Mouse (Mus musculus) liver, embryonic 13.5 days (tissue): Measurements from ENCODE around the gene Slco1a5. TPM values are rescaled to one million over a fixed set of nuclear protein-coding genes. Genes with fewer than 3 reads are reported as not detected.

Source experiments
- ATAC-seq: fragments of 200-750 bp; cut with Nextera tagmentation; 2 replicates; pipeline ENCODE4 v1.8.0; 2017; ENCODE audit warnings: low read depth, mild to moderate bottlenecking, moderate number of reproducible peaks, moderate library complexity
- DNase-seq: peaks from one replicate; pipeline ENCODE4 v3.0.0; 2022
- H3K27ac ChIP-seq: fragments of 300-500 bp; sonication (generic); 2 replicates; pipeline ENCODE4 v1.5.1; 2015; ENCODE audit warnings: moderate library complexity, mild to moderate bottlenecking, inconsistent platforms
- H3K27me3 ChIP-seq: fragments of 300-500 bp; sonication (generic); 2 replicates; pipeline ENCODE4 v1.6.1; 2015; ENCODE audit warnings: mild to moderate bottlenecking, inconsistent platforms
- H3K36me3 ChIP-seq: fragments of 300-500 bp; sonication (generic); 2 replicates; pipeline ENCODE4 v1.6.1; 2015; ENCODE audit warnings: mild to moderate bottlenecking, inconsistent platforms
- H3K4me1 ChIP-seq: fragments of 300-500 bp; sonication (generic); replicated peaks from 2 replicates; pipeline ENCODE4 v1.6.1; 2015; ENCODE audit warnings: inconsistent platforms
- H3K4me2 ChIP-seq: fragments of 300-500 bp; sonication (generic); 2 replicates; pipeline ENCODE4 v1.6.1; 2015; ENCODE audit warnings: inconsistent platforms, mild to moderate bottlenecking, moderate library complexity
- H3K4me3 ChIP-seq: fragments of 300-500 bp; sonication (generic); replicated peaks from 2 replicates; pipeline ENCODE4 v1.5.1; 2015; ENCODE audit warnings: mild to moderate bottlenecking, inconsistent platforms
- H3K9ac ChIP-seq: fragments of 300-500 bp; sonication (generic); 2 replicates; pipeline ENCODE4 v1.6.1; 2015; ENCODE audit warnings: mild to moderate bottlenecking, inconsistent platforms
- H3K9me3 ChIP-seq: fragments of 300-500 bp; sonication (generic); replicated peaks from 2 replicates; pipeline ENCODE4 v1.6.1; 2016; ENCODE audit warnings: inconsistent platforms
- WGBS: fragments of 180-500 bp; shearing (Covaris S2); methylation state at CpG from one replicate; pipeline ENCODE4 v1.1.7; 2015; ENCODE audit not compliant: insufficient replicate concordance; 5-methylcytosine and 5-hydroxymethylcytosine counted together
- polyA plus RNA-seq: library from polyadenylated mRNA; unstranded; fragments of >200 nt; fragmentation: Nextera tagmentation; extraction: Ambion mirVana; gene quantifications from 2 replicates; pipeline ENCODE4 v1.2.1, GENCODE M21; 2015

Gene Slco1a5
- polyA plus RNA-seq, 1 experiment from 2014 or later, result not detected

DNA sequence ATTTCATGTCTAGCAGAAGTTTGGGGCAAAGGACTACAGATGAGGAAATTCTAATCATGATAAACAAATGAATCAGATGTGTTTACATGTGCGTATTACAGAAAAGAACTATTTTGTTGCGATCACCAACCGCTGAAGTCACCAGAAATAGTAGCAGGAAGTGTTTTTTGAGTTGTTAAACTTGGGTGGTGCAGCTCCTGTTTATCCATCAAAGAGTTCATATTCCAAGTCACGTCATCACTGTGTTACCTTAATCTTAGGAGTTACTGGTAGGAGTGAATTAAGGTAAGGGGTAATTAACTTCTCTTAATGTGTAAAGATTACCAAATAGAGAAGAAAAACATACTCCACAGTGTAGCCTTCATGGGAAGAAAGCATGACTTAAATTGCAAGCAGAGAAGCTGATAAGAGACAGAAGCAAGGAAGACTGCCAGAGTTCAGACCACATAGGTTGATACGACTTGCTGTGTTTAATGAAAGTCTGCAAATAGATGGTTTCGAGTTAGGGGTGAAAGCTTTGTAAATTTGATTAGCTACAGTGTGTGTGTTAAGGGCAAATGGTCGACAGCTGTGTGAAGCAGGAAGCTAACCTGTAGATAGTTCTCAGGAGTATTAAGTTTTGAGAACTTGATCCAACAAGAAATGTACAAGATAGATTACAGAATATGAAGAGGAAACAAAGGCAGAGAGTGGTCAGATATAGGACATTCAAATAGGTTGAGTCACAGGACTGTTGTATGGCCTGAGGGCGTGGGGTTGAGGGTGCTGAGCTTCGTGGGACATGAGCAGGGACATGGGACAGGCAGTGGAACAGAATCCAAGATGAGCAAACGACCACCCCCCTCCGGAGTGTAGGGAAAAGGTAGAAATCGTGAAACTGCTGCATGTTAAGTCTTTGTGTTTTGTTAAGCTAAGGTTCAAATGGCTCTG is 23.7 kb upstream of the Slco1a5 start:
- peak overlapping the region; percentile 68 for H3K4me2 ChIP-seq
- peak overlapping the region; percentile 84 for H3K27ac ChIP-seq
- peak overlapping the region; percentile 70 for H3K9ac ChIP-seq
- H3K4me3 ChIP-seq, result peak overlapping the region; percentile 72
- 38% methylated on average over 12 of the region's 12 CpGs for WGBS
- DNase-seq (no peak), ATAC-seq (no peak)
- H3K27me3 ChIP-seq, result no peaks in the 10 kb centered on the region
- peaks cover 9% of the 10 kb centered on the region for H3K36me3 ChIP-seq
- peaks cover 20% of the 10 kb centered on the region for H3K4me1 ChIP-seq
- H3K9me3 ChIP-seq, result no peaks in the 10 kb centered on the region

DNA sequence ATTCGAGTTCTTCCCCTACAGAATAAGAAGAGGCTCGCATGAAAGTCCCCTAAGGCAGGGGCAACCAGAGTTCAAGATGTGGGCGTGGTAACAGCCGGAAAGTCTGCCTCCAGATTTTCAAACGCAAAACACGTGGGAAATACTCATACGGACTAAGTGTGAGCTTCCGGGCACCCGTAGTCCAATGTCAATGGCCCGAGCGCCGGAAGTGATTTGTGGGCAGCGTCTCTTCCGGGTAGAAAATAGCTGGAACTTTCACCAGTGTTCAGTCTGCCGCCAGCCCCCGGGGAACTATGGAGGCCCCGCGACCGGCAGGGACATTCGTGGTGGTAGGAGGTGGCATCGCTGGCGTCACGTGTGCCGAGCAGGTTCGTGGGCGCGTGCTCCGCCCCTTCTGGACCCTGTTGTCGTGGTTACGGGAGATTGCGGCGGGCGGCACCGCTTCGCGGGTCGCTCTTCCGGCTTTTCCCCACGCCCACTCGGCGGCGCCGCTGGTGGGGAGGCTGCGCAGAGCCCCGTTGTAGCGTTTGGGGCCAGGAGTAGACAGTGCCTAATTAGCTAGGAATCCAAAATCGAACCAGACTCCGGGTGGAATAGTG is 22.8 kb upstream of the Slco1a5 start, which contains the start of gene Pyroxd1:
Gene Pyroxd1, plus strand, starts transcription at position 215 of the 599 bp plus-strand sequence.
- WGBS, result under 1% methylated on average over 48 of the region's 48 CpGs
- no peaks in the 10 kb centered on the region for H3K9me3 ChIP-seq
- 0 out of 2 replicates have a peak, but pooled peaks cover 3% of the 10 kb centered on the region for H3K36me3 ChIP-seq
- H3K27ac ChIP-seq, result peak within 1 kb of the TSS; percentile 84
- H3K27me3 ChIP-seq, result no peaks in the 10 kb centered on the region
- peak within 1 kb of the TSS; percentile 68 for H3K4me2 ChIP-seq
- H3K9ac ChIP-seq, result peak within 1 kb of the TSS; percentile 70
- H3K4me3 ChIP-seq, result peak within 1 kb of the TSS; percentile 72
- ATAC-seq (peak; percentile 98), DNase-seq (peak; percentile 77)
- peaks cover 20% of the 10 kb centered on the region for H3K4me1 ChIP-seq

DNA sequence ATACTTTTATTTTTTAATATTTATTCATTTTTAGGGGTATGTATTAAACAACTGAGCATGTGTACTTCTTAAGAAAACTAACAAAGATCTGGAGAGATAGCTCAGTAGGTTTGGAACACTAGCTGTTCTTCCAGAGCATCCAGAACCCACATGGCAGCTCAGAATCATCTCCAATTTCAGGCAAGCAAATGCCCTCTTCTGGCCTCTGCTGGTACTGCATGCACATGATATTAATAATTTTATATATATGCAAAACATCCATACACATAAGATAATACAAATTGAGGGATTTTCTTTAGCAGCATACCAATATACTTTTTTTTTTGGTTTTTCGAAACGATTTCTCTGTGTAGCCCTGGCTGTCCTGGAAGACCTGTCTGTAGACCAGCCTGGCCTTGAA is 20.8 kb upstream of the Slco1a5 start:
- Histone ChIP-seq H3K4me3 (no peak overlapping the region), H3K4me2 (no peak overlapping the region), H3K9me3 (no peaks in the 10 kb centered on the region), H3K27me3 (no peaks in the 10 kb centered on the region), H3K27ac (no peak overlapping the region), H3K4me1 (peaks cover 20% of the 10 kb centered on the region), H3K36me3 (0 out of 2 replicates have a peak, but pooled peaks cover under 1% of the 10 kb centered on the region), H3K9ac (no peak overlapping the region)
- WGBS, result 41% methylated on average over 2 of the region's 2 CpGs
- no peak for ATAC-seq
- DNase-seq, result peak; percentile 11

DNA sequence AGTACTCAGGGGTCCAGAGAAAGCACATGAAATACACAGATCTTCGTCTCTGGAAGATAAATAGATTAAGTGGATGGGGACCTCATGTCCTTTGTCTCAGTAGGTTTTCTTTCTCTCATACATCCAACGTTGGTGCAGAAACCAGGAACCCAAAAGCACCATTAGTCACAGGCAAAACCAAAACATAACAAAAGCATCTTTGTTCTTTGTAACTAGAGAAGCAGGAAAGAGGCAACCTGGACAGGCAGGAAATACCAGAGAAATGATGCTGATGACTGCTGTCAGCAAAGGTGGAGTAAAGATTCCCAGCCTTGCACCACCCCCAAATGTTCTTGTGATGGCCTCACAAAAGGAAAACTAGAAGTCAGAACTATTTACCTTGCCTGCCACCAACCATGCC is 16.8 kb upstream of the Slco1a5 start:
- Histone ChIP-seq H3K4me1 (no peaks in the 10 kb centered on the region), H3K4me3 (no peak overlapping the region), H3K9me3 (no peaks in the 10 kb centered on the region), H3K27ac (no peak overlapping the region), H3K9ac (no peak overlapping the region), H3K27me3 (no peaks in the 10 kb centered on the region), H3K36me3 (no peaks in the 10 kb centered on the region), H3K4me2 (no peak overlapping the region)
- DNase-seq (no peak), ATAC-seq (no peak)
- 17% methylated on average over 2 of the region's 2 CpGs for WGBS

DNA sequence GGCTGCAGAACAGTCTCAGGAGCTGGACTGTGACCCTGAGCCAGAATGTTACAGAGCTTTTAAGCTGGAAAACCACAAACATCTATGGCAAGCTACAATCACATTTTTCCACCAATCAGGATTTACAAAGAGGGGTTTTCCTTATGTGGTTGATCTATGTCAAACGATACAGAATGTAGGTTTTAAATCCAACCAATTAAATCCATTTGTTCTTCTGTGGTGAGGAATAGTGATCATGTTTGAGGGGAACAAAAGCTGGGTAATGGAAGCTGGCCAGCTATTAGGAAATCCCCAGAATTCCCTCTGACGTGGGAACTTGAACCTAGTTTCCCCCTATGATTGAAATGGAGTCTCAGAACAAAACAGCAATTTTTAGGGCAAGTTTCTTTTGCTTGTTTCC is 16.2 kb upstream of the Slco1a5 start:
- Histone ChIP-seq H3K36me3 (no peaks in the 10 kb centered on the region), H3K27ac (no peak overlapping the region), H3K4me1 (no peaks in the 10 kb centered on the region), H3K4me2 (no peak overlapping the region), H3K4me3 (no peak overlapping the region), H3K9me3 (no peaks in the 10 kb centered on the region), H3K27me3 (no peaks in the 10 kb centered on the region), H3K9ac (no peak overlapping the region)
- no peak for DNase-seq
- no peak for ATAC-seq
- 50% methylated on average over 2 of the region's 2 CpGs for whole genome bisulfite sequencing

DNA sequence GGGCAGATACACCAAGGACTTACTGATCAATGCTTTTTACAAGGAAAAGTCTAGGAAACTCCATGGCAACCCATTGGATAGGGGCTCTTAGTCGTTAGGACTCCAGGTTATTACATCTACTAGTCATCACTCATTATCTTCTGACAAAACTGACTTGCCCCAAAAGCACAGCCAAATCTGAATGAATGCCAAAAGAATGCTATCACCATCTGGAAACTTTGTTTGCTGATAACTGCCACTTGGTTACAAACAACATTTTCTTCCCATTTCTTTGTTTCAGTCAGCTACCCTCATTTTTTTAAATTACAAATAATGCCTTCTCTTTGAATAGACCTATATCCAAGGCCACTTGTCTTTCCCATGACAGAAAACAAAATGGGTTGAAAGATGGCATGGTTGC is 6.4 kb upstream of the Slco1a5 start:
- no peak for ATAC-seq
- H3K4me2 ChIP-seq, result no peak overlapping the region
- no peak overlapping the region for H3K9ac ChIP-seq
- no peaks in the 10 kb centered on the region for H3K4me1 ChIP-seq
- H3K36me3 ChIP-seq, result no peaks in the 10 kb centered on the region
- H3K4me3 ChIP-seq, result no peak overlapping the region
- no peaks in the 10 kb centered on the region for H3K9me3 ChIP-seq
- H3K27ac ChIP-seq, result no peak overlapping the region
- no peak for DNase-seq
- whole genome bisulfite sequencing, result 49% methylated on average over 1 of the region's 1 CpGs
- no peaks in the 10 kb centered on the region for H3K27me3 ChIP-seq

DNA sequence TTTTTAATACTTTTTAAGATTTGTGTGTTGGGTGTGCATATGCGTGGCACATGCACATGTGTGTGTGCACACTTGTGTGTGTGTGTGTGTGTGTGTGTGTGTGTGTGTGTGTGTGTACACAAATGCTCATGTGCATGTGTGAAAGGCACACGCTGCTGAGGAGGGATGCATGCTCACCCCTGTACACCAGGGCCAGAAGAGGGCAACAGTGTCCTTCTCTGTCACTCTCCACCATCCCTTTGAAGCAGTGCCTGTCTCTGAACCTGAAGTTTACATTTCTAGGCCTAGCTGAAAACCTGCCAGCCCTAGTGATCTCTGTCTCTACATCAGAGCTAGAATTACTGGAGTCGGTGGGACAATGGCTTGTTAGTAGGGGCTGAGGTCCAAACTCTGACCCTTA is 3.8 kb upstream of the Slco1a5 start:
- ATAC-seq, result no peak
- no peaks in the 10 kb centered on the region for H3K27me3 ChIP-seq
- 57% methylated on average over 3 of the region's 3 CpGs for WGBS
- H3K27ac ChIP-seq, result no peak overlapping the region
- no peak overlapping the region for H3K4me2 ChIP-seq
- DNase-seq, result no peak
- no peaks in the 10 kb centered on the region for H3K4me1 ChIP-seq
- H3K9ac ChIP-seq, result no peak overlapping the region
- H3K9me3 ChIP-seq, result no peaks in the 10 kb centered on the region
- no peak overlapping the region for H3K4me3 ChIP-seq
- H3K36me3 ChIP-seq, result no peaks in the 10 kb centered on the region

DNA sequence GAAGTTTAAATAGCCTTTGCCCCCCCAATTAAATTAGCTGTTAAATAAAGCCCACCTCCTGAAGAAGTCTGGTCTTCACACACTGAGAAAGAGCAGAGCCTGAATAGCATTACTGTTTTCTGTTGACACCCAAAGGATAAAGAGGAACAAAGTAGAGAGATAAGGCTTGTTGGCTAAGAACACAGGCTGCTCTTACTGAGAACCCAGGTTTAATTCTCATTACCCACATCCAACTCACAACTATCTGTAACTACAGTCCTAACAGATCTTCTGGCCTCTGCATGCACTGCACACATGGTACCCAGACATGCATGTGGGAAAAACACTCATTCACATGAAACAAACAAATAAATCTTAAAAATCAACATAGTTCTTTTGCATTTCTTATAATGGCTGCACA is 5.7 kb downstream of the Slco1a5 start:
- no peaks in the 10 kb centered on the region for H3K36me3 ChIP-seq
- no peaks in the 10 kb centered on the region for H3K9me3 ChIP-seq
- no peaks in the 10 kb centered on the region for H3K27me3 ChIP-seq
- no peak for ATAC-seq
- H3K27ac ChIP-seq, result no peak overlapping the region
- no peak overlapping the region for H3K9ac ChIP-seq
- no peaks in the 10 kb centered on the region for H3K4me1 ChIP-seq
- no peak for DNase-seq
- no peak overlapping the region for H3K4me3 ChIP-seq
- no peak overlapping the region for H3K4me2 ChIP-seq

DNA sequence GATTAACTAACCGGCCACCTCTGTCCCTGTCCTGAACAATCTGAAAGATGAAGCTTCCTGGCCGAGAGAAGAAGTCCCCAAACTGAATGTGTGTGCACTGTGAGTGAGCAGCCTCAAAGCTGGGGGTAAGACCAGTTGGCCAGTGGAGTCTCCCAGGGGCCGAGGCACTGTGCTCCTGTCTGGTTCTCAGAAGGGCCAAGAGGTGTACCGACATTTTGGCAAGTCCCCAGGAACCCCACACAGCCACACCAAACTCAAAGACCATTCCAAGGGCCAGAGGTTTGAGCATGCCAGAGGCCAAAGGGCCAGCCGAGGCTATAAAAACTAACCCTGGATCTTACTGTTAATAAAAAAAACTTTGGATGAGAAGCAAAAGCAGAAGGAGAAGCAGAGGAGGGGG is 8.5 kb downstream of the Slco1a5 start:
- ATAC-seq (no peak), DNase-seq (no peak)
- Histone ChIP-seq H3K4me1 (no peaks in the 10 kb centered on the region), H3K27me3 (no peaks in the 10 kb centered on the region), H3K27ac (no peak overlapping the region), H3K36me3 (no peaks in the 10 kb centered on the region), H3K9me3 (peaks cover 4% of the 10 kb centered on the region), H3K4me3 (no peak overlapping the region), H3K9ac (no peak overlapping the region), H3K4me2 (no peak overlapping the region)
- WGBS, result 51% methylated on average over 5 of the region's 5 CpGs

DNA sequence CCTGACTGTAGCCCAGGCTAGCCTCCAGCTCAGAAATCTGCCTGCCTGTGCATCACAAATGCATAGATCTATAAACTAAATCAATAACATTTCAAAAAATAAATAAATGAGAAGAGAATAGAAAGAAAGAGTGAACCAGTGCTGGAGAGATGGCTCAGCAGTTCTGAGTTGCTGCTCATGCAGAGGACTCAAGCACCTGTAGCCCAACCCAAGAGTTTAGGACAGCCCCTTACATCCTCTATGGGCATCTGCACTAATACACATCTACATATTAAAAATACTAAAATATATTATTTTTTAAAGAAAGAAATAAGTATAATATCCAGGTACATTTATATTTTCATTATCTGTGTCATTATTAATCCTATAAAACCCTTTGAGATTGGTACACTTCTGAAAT is 17.7 kb downstream of the Slco1a5 start:
- H3K27ac ChIP-seq, result no peak overlapping the region
- H3K9ac ChIP-seq, result no peak overlapping the region
- no peak for ATAC-seq
- no peak for DNase-seq
- H3K4me1 ChIP-seq, result no peaks in the 10 kb centered on the region
- no peak overlapping the region for H3K4me2 ChIP-seq
- no peaks in the 10 kb centered on the region for H3K27me3 ChIP-seq
- H3K36me3 ChIP-seq, result no peaks in the 10 kb centered on the region
- no peak overlapping the region for H3K4me3 ChIP-seq
- H3K9me3 ChIP-seq, result peaks cover 8% of the 10 kb centered on the region

DNA sequence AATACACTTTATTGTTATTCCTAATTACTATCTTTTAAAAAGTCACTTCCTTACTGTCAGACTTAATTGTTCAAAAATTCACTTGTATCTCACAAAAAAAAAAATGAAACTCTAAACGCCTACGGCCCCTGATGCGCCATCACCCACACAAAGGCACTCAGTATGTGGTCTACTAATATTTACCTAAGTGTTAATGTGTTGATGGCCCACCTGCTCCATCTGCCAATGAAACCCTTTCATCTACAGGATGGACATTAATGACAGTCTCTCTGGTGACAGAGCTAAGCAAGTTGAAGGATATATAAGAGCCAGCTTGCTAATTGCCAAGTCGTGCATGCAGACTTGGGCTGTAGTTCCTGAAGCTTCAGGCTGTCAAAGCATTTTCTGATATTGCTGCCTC is 24.7 kb downstream of the Slco1a5 start, which contains the start of gene Iapp:
Gene Iapp, plus strand, starts transcription at position 326 of the 400 bp plus-strand sequence.
- no peak within 1 kb of the TSS for H3K9ac ChIP-seq
- no peak within 1 kb of the TSS for H3K27ac ChIP-seq
- H3K36me3 ChIP-seq, result no peaks in the 10 kb centered on the region
- DNase-seq (no peak), ATAC-seq (no peak)
- H3K27me3 ChIP-seq, result no peaks in the 10 kb centered on the region
- no peaks in the 10 kb centered on the region for H3K4me1 ChIP-seq
- no peaks in the 10 kb centered on the region for H3K9me3 ChIP-seq
- WGBS, result 50% methylated on average over 4 of the region's 4 CpGs
- no peak within 1 kb of the TSS for H3K4me3 ChIP-seq
- no peak within 1 kb of the TSS for H3K4me2 ChIP-seq
